ENCODE assay signal across 8 mouse cellular contexts in the genomic region with DNA sequence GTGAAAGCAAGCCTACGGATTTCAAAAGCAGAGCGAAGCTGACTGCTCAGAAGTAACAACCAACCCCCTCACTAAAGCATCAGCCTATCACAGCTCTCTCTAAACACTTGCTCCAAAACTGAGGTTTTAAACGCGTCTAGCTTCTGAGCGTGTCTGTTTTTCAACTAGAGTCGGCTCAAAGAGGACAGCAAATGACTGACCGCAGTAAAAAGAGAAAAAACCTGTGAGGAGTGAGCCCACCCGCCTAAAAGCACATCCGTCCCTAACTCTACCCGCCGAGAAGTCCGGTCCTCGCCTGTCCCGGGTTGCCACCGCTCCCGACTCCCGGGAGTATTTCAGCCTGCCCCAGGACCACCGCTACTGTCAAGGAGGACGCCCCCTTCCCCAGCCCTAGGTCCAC. TPM values are rescaled to one million over a fixed set of nuclear protein-coding genes. Genes with fewer than 3 reads are reported as not detected.
DNase-seq lines count a peak whose midpoint lies in the region; ATAC-seq lines count a peak whose summit lies in the region.

No protein-coding gene starts in this region.

- no peaks in the 10 kb centered on the region for H3K27me3 ChIP-seq in heart, embryonic 15.5 days
- no peaks in the 10 kb centered on the region for H3K27me3 ChIP-seq in hindbrain, embryonic 10.5 days (ENCODE audit: insufficient read depth, poor library complexity, severe bottlenecking)

- H3K4me1 ChIP-seq in heart, embryonic 15.5 days (replicated peaks): peaks cover 30% of the 10 kb centered on the region
- H3K4me1 ChIP-seq in hindbrain, embryonic 10.5 days (replicated peaks): peaks cover 28% of the 10 kb centered on the region

- no peaks in the 10 kb centered on the region for H3K36me3 ChIP-seq in heart, embryonic 15.5 days
- H3K36me3 ChIP-seq in hindbrain, embryonic 10.5 days: peaks cover 5% of the 10 kb centered on the region

- no peaks in the 10 kb centered on the region for H3K9me3 ChIP-seq in heart, embryonic 15.5 days (replicated peaks)
- no peaks in the 10 kb centered on the region for H3K9me3 ChIP-seq in hindbrain, embryonic 10.5 days

- DNase-seq in heart, postnatal 25 days (ENCODE audit: low spot score): no peak
- DNase-seq in 3T3-L1 (ENCODE audit: low read depth, low spot score) (peak; percentile 20), ZHBTc4 (ENCODE audit: low read depth, low spot score) (peak; percentile 25)
- DNase-seq in hindbrain, embryonic 10.5 days (ENCODE audit: low spot score): no peak
- DNase-seq in mesoderm, embryonic 11.5 days (ENCODE audit: low read depth, low spot score): peak; percentile 32
- no peak for DNase-seq in adrenal gland, adult 8-10 months
- no peak for DNase-seq in urinary bladder, postnatal 14 days (ENCODE audit: low spot score)

- peak overlapping the region; percentile 53 for H3K27ac ChIP-seq in heart, embryonic 15.5 days
- peak overlapping the region; percentile 89 for H3K27ac ChIP-seq in hindbrain, embryonic 10.5 days

- peak overlapping the region; percentile 66 for H3K9ac ChIP-seq in heart, embryonic 15.5 days

- no peak for ATAC-seq in heart, embryonic 15.5 days (replicated peaks; ENCODE audit: insufficient number of reproducible peaks, insufficient read depth, low FRiP score, low read depth)

- peak overlapping the region; percentile 96 for H3K4me2 ChIP-seq in heart, embryonic 15.5 days

- peak overlapping the region; percentile 62 for H3K4me3 ChIP-seq in heart, embryonic 15.5 days
- H3K4me3 ChIP-seq in hindbrain, embryonic 10.5 days: peak overlapping the region; percentile 84

- 0% methylated on average over 19 of the region's 19 CpGs for WGBS in heart, embryonic 15.5 days
- WGBS in hindbrain, embryonic 10.5 days: under 1% methylated on average over 19 of the region's 19 CpGs

- intact Hi-C loops in heart, postnatal 25 days (cut with DNase I): no loop called here

RNA-seq across cellular contexts. Expression of gene Angel1, which starts 0.6 kb away (rescaled TPM):
- 7.2 and 9.0 TPM in 2 replicates for polyA plus RNA-seq in heart, embryonic 15.5 days (2015; fragmentation: Nextera tagmentation; extraction: Ambion mirVana)
- 1 to 10 TPM; 3.4 to 3.5 TPM for total RNA-seq in heart, postnatal 25 days (2021)
- 14.7 and 14.8 TPM in 2 replicates for polyA plus RNA-seq in hindbrain, embryonic 10.5 days (2016; fragmentation: Nextera tagmentation; extraction: Ambion mirVana)
- 1 to 10 TPM; 2.7 to 6.6 (median 4.6) TPM for total RNA-seq in adrenal gland, adult 8-10 months (2022)

RNA-seq across cellular contexts. Expression of gene Lrrc74a, which starts 8.5 kb away (rescaled TPM):
- not detected in 2 replicates for polyA plus RNA-seq in heart, embryonic 15.5 days (2015; fragmentation: Nextera tagmentation; extraction: Ambion mirVana)
- not detected for total RNA-seq in heart, postnatal 25 days (2021)
- not detected in 2 replicates for polyA plus RNA-seq in hindbrain, embryonic 10.5 days (2016; fragmentation: Nextera tagmentation; extraction: Ambion mirVana)
- not detected for total RNA-seq in adrenal gland, adult 8-10 months (2022)

RNA-seq across cellular contexts. Expression of gene Vash1, which starts 47.2 kb away (rescaled TPM):
- polyA plus RNA-seq in heart, embryonic 15.5 days (2015; fragmentation: Nextera tagmentation; extraction: Ambion mirVana): 11.0 and 11.9 TPM in 2 replicates
- total RNA-seq in heart, postnatal 25 days (2021): 10 to 100 TPM; 19.4 to 21.0 TPM
- 21.1 and 27.4 TPM in 2 replicates for polyA plus RNA-seq in hindbrain, embryonic 10.5 days (2016; fragmentation: Nextera tagmentation; extraction: Ambion mirVana)
- 1 to 10 TPM; 2.4 to 5.8 (median 3.9) TPM for total RNA-seq in adrenal gland, adult 8-10 months (2022)

Comparison
In these comparisons a context has a peak if more than half of its experiments do, and no peak if none do; other contexts are left out.
1. DNase-seq: peak in 3T3-L1 (single experiment), ZHBTc4 (single experiment) and mesoderm, embryonic 11.5 days (single experiment); none in heart, postnatal 25 days (single experiment), hindbrain, embryonic 10.5 days (single experiment), adrenal gland, adult 8-10 months (single experiment) and urinary bladder, postnatal 14 days (single experiment).